Mouse (Mus musculus) midbrain, embryonic 13.5 days (tissue): Measurements from ENCODE around the gene Trip11. TPM values are rescaled to one million over a fixed set of nuclear protein-coding genes. Genes with fewer than 3 reads are reported as not detected.
"Not testable (repeated sequence)": the region's sequence is repeated elsewhere in the genome, so short reads cannot be mapped to it uniquely, and the experiment has no call there.

ENCODE experiments used
- ATAC-seq: fragments of 200-750 bp; cut with Nextera tagmentation; 2 replicates; pipeline ENCODE4 v1.8.0; 2017; ENCODE audit warnings: mild to moderate bottlenecking, moderate TSS enrichment, moderate library complexity
- H3K27ac ChIP-seq: fragments of 300-500 bp; sonication (generic); 2 replicates; pipeline ENCODE4 v1.5.1; 2015; ENCODE audit warnings: inconsistent platforms, mild to moderate bottlenecking, moderate library complexity
- H3K27me3 ChIP-seq: fragments of 300-500 bp; sonication (generic); 2 replicates; pipeline ENCODE4 v1.6.1; 2015; ENCODE audit warnings: mild to moderate bottlenecking, inconsistent platforms
- H3K36me3 ChIP-seq: fragments of 300-500 bp; sonication (generic); 2 replicates; pipeline ENCODE4 v1.6.1; 2015; ENCODE audit warnings: mild to moderate bottlenecking, inconsistent platforms
- H3K4me1 ChIP-seq: fragments of 300-500 bp; sonication (generic); replicated peaks from 2 replicates; pipeline ENCODE4 v1.6.1; 2015; ENCODE audit warnings: inconsistent platforms
- H3K4me2 ChIP-seq: fragments of 300-500 bp; sonication (generic); replicated peaks from 2 replicates; pipeline ENCODE4 v1.6.1; 2015; ENCODE audit warnings: moderate library complexity, mild to moderate bottlenecking, inconsistent platforms
- H3K4me3 ChIP-seq: fragments of 300-500 bp; sonication (generic); replicated peaks from 2 replicates; pipeline ENCODE4 v1.5.1; 2015; ENCODE audit warnings: mild to moderate bottlenecking, inconsistent platforms
- H3K9ac ChIP-seq: fragments of 300-500 bp; sonication (generic); replicated peaks from 2 replicates; pipeline ENCODE4 v1.6.1; 2015; ENCODE audit warnings: mild to moderate bottlenecking, inconsistent platforms
- H3K9me3 ChIP-seq: fragments of 300-500 bp; sonication (generic); 2 replicates; pipeline ENCODE4 v1.6.1; 2016; ENCODE audit warnings: mild to moderate bottlenecking, inconsistent platforms
- WGBS: fragments of 180-500 bp; shearing (Covaris S2); methylation state at CpG from one replicate; pipeline ENCODE4 v1.1.7; 2015; 5-methylcytosine and 5-hydroxymethylcytosine counted together
- polyA plus RNA-seq: library from polyadenylated mRNA; unstranded; fragments of >200 nt; fragmentation: Nextera tagmentation; extraction: Ambion mirVana; gene quantifications from 2 replicates; pipeline ENCODE4 v1.2.1, GENCODE M21; 2015

Gene Trip11
- 24.2 and 26.4 TPM in 2 replicates for polyA plus RNA-seq

DNA sequence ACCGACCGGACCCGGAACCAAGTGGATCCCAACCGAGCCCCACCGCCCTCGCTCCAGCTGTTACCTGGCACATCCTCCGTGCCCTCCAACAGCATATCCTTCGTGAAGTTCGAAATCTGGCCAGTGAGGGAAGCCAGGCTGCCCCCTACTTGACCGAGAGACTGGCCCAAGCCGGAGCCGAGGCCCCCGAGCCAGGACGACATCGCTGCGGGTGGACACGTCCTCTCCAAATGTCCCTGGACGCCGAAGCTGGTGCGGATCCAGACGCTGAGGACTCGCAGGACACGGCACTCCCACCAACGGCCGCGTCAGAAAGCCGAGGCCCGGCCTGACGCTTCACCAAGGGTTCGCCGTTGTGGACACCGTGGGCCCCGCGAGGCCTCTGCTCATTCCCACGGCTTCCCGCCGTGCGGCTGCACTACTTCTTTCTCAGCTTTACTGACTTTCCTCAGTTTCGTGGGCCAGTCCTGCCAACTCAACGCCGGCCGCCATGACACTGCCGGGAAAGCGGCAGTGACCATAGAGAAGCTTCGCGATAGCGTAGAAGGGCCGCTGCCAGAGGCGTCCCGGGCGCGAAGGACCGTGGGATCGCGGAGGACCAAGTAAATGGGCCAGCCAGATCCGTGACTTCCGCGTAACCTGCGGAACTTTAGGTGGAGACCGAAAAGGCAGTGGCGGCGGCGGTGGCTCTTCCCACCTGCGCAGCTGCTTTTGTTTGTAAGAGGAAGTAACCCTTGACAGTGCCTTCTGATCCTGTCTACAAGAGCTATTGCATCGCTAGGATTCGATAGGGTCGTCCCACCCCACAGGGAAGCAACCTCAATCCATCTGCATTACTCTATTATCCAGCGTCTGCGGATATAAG, at the start of gene Trip11:
TSS of gene Trip11 (minus strand) at position 642 of the 865 bp plus-strand sequence.
- Histone ChIP-seq H3K4me2 (peak within 1 kb of the TSS; percentile 79), H3K4me1 (peaks cover 27% of the 10 kb centered on the region), H3K36me3 (peaks cover 14% of the 10 kb centered on the region), H3K4me3 (peak within 1 kb of the TSS; percentile 96), H3K27me3 (no peaks in the 10 kb centered on the region), H3K9ac (peak within 1 kb of the TSS; percentile 90), H3K9me3 (no peaks in the 10 kb centered on the region), H3K27ac (peak within 1 kb of the TSS; percentile 80)
- under 1% methylated on average over 69 of the region's 69 CpGs for WGBS
- peak; percentile 97 for ATAC-seq

DNA sequence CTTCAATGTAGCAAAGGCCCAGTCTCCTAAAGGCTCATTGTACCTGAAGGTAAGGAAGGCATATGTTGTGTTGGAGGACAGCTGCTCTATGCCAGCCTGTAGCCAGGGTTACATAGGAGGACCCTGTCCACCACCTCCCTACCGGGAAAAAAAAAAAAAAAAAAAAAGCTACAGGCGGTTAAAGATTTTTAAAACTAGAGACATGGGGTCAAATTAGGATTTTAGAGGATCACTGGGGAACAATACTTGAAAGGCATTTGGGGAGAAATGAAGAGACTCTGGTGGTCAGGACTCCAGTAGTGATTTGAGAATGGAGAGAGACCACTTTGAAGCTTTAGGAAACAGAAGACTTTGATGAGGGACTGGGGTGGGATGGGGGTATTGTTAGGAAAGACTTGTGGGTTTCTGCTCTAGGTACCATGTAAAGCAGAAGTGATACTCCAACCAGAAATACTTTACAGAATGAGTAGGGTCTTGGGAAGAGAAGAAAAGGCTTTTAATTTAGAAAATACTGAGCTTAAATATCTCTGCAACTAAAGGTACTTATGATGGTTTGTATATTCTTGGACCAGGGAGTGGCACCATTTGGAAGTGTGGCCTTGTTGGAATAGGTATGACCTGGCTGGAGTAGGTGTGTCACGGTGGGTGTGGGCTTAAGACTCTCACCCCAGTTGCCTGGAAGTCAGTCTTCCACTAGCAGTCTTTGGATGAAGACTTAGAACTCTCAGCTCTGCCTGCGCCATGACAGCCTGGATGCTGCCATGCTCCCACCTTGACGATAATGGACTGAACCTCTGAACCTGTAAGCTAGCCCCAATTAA, 46.1 kb upstream of the Trip11 start:
- H3K27me3 ChIP-seq, H3K9me3 ChIP-seq, H3K4me3 ChIP-seq, H3K9ac ChIP-seq, H3K27ac ChIP-seq, ATAC-seq, H3K36me3 ChIP-seq: not testable (repeated sequence)
- Histone ChIP-seq H3K4me2 (peak overlapping the region; percentile 26; the same call in 1 of the 2 replicates), H3K4me1 (peaks cover 17% of the 10 kb centered on the region)
- 93% methylated on average over 5 of the region's 5 CpGs for WGBS

DNA sequence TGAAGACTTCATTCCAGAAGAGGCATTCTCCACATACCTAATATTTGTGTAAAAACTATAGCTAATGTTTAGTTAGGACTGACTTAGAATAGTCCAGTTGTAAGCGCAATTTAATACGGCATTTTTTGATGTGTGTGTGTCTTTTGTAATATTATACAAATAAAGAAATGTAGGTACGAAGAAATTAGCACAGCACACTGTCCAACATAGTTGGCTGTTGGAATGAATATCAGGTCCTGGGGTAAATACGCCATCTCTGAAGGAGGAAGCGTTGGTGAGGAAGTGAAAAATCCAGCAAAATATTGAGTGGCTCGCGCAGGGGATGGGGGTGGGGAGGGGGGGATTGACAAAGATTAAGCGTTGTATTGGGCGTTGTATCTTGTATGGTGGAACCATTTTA, 45.5 kb upstream of the Trip11 start:
- H3K9ac ChIP-seq, result no peak overlapping the region
- H3K36me3 ChIP-seq, result no peaks in the 10 kb centered on the region
- no peaks in the 10 kb centered on the region for H3K9me3 ChIP-seq
- peak overlapping the region; percentile 26 for H3K4me2 ChIP-seq
- H3K4me1 ChIP-seq, result peaks cover 17% of the 10 kb centered on the region
- WGBS, result 63% methylated on average over 9 of the region's 9 CpGs
- no peaks in the 10 kb centered on the region for H3K27me3 ChIP-seq
- no peak overlapping the region for H3K27ac ChIP-seq
- ATAC-seq, result peak; percentile 8; the same call in 1 of the 2 replicates
- H3K4me3 ChIP-seq, result peak overlapping the region; percentile 76

DNA sequence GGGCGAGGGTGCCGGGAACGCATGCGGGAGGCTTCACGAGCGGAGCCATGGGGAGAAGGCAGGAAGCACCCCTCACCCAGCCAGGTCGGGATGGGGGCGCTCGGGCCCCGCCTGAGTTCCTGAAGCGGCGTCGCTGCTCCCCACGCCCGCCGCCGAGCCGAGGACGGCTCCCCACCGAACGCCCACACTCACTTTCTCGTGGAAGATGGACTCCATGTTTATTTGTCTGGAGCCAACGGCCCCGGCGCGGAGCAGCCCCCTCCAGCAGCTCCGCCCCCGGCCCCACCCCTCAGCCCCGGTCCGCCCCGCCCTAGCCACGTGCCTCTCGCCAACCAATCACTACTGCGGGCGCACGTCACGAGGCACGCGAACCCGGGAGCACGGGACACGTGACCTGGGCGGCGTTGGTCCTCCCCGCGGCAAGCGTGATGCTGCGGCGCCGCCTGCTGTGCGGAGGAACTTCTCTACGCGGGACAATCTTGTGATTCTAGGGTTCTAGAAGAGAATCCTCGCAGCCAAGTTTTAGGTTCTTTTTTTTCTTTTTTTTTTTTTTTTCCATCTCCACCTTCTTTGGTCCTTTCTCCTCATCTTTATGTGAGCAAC, 45.0 kb upstream of the Trip11 start, which contains the start of gene Atxn3:
TSS of gene Atxn3 (minus strand) at position 305 of the 603 bp plus-strand sequence.
- 0% methylated on average over 50 of the region's 54 CpGs for WGBS
- no peaks in the 10 kb centered on the region for H3K27me3 ChIP-seq
- ATAC-seq, result peak; percentile 97

DNA sequence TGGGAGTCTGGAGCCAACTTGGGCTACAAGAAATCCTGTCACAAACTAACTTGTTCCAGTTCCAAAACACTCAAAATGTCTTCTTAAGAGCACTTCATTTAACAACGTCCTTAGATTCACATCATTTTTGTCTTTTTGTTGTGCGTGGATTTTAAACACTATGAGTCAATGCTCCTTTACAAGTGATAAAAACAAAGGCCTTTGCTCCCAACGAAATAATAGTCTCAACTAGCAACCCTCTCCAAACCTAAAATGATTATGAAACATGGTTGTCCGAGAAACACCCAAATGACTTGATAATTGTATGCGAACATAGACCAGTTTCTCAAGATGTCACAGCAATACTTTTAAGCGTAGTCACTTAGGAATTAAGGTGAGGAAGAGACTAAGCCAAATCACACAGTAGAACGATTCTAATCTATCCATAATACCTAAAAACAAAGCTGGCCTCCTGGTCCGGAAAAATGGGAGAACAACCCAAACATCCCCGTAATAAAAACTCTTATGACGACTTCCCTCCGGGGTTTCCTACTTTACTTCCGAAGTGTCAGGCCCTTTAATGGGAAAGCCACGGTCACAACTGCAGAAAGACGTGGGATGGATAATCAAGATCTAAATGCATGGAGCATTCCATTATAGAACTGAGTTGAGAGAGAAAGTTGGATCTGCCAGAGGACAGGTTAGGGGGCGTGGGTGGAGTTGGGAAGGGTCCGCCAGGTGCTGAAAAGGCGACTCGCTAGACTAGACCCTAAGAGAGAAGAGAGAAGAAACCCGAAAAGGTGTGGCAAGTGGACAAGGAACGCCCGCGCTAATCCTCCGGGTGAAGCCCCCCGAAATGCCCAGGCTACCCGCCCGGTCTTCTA, 44.2 kb upstream of the Trip11 start:
- Histone ChIP-seq H3K9me3 (no peaks in the 10 kb centered on the region), H3K27ac (no peak overlapping the region), H3K4me3 (peak overlapping the region; percentile 76), H3K9ac (peak overlapping the region; percentile 84), H3K4me1 (peaks cover 17% of the 10 kb centered on the region), H3K27me3 (no peaks in the 10 kb centered on the region), H3K36me3 (no peaks in the 10 kb centered on the region), H3K4me2 (peak overlapping the region; percentile 62)
- ATAC-seq, result no peak; the same call in 1 of the 2 replicates
- 12% methylated on average over 26 of the region's 26 CpGs for WGBS

More for the DNA sequence above, 45.0 kb upstream of the Trip11 start, which contains the start of gene Atxn3:
- H3K9ac ChIP-seq, result peak within 1 kb of the TSS; percentile 84
- H3K4me3 ChIP-seq, result peak within 1 kb of the TSS; percentile 76
- H3K9me3 ChIP-seq, result no peaks in the 10 kb centered on the region
- H3K4me1 ChIP-seq, result peaks cover 17% of the 10 kb centered on the region
- no peak within 1 kb of the TSS for H3K27ac ChIP-seq
- no peaks in the 10 kb centered on the region for H3K36me3 ChIP-seq
- H3K4me2 ChIP-seq, result peak within 1 kb of the TSS; percentile 62

DNA sequence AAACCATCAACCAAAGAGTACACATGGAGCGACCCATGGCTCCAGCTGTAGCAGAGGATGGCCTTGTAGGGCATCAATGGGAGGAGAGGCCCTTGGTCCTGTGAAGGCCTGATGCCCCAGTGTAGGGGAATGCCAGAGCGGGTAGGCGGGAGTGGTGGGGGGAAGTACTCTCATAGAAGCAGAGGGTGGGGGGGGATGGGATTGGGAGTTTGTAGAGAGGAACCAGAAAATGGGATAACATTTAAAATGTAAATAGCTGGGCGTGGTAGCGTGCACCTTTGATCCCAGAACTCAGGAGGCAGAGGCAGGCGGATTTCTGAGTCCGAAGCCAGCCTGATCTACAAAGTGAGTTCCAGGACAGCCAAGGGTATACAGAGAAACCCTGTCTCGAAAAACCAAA, 42.8 kb upstream of the Trip11 start:
- not testable (repeated sequence) for H3K9me3 ChIP-seq, H3K4me3 ChIP-seq, ATAC-seq, H3K36me3 ChIP-seq, H3K27ac ChIP-seq, H3K9ac ChIP-seq, H3K4me2 ChIP-seq, H3K27me3 ChIP-seq
- 97% methylated on average over 8 of the region's 8 CpGs for WGBS
- H3K4me1 ChIP-seq, result peaks cover 17% of the 10 kb centered on the region

DNA sequence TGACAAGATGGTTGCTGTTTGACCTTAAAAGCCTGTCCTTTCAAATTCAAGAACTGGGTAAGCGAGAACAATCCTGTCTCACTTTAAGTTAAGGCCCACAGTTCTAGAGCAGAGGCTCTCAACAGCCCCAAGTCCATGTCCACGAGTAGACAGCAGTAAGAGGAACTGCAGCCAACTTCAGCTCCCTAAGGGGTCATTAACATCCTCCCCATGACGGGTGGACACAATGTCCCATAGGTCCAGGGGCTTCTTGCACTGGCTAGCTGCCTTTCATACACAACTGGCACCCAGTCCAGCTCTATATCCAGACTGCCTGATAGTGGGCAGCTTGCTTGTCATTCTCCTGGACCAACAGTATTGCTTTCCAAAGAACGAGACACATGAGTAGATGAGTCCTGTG, 35.7 kb upstream of the Trip11 start:
- Histone ChIP-seq H3K9ac (no peak overlapping the region), H3K4me3 (no peak overlapping the region), H3K4me2 (no peak overlapping the region), H3K36me3 (peaks cover 35% of the 10 kb centered on the region), H3K9me3 (no peaks in the 10 kb centered on the region), H3K27me3 (no peaks in the 10 kb centered on the region), H3K27ac (no peak overlapping the region), H3K4me1 (no peaks in the 10 kb centered on the region)
- ATAC-seq, result no peak
- 83% methylated on average over 4 of the region's 4 CpGs for WGBS

DNA sequence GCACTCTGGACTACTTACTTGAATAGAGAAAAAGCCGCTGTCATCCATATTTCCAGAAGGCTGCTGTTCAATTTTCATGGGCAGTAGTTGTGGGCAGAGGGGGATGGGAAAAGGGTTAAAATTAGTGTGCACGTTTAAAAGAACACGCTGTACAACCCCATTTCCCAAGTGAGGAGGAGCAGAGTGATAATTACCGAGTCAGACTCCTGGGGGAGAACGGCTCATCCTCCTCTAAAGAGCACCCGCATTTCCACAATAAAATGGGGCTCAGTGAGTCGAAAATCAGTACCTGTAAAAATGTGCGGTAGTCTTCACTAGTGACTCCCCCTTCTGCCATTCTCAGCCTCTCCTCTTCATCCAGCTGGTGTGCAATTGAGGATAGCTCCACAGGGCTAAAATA, 34.9 kb upstream of the Trip11 start:
- Histone ChIP-seq H3K4me1 (no peaks in the 10 kb centered on the region), H3K27me3 (no peaks in the 10 kb centered on the region), H3K4me3 (no peak overlapping the region), H3K9me3 (no peaks in the 10 kb centered on the region), H3K27ac (no peak overlapping the region), H3K4me2 (no peak overlapping the region), H3K9ac (no peak overlapping the region), H3K36me3 (peaks cover 38% of the 10 kb centered on the region)
- ATAC-seq, result no peak
- WGBS, result 93% methylated on average over 8 of the region's 8 CpGs

DNA sequence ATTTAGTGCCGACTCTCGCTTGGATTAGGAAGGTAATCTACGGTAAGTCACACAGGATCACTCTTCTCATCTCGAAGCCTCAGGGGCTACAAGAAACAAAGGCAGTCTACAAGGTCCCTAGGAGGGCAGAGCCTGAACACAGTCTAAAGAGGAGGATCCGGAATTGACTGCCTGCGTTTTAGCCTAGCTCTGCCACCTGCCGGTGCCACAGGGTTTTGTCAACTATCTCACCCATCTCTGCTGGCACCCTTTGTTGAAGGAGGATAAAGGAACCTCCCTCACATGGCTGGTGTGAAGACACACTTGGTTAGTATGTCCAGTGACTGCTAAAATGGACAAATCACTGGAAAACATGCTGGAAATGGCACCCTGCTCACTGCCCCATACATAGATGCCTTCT, 24.5 kb upstream of the Trip11 start:
- H3K27me3 ChIP-seq, result no peaks in the 10 kb centered on the region
- whole genome bisulfite sequencing, result 80% methylated on average over 7 of the region's 7 CpGs
- ATAC-seq, result no peak
- H3K27ac ChIP-seq, result no peak overlapping the region
- H3K4me3 ChIP-seq, result no peak overlapping the region
- H3K9me3 ChIP-seq, result no peaks in the 10 kb centered on the region; the same call in 1 of the 2 replicates
- H3K4me2 ChIP-seq, result no peak overlapping the region
- no peaks in the 10 kb centered on the region for H3K4me1 ChIP-seq
- no peak overlapping the region for H3K9ac ChIP-seq
- H3K36me3 ChIP-seq, result peaks cover 80% of the 10 kb centered on the region

DNA sequence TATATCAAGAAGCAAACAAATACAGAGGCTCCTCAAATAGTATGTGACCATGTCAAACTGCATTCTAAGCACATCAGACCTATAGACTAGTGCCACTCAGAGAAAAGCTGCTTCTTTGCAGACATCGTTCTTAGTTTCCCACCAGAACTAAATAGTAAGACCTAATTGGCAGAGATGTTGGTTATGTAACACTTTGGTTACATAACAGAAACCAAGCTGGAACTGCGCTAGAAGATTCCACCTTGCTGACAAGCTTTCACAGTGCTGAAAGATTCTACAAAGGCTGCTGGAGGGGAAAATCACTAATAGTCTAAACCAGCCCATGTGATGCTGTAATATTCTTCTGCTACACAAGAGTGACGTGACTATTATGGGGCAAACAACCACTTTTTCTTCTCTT, 22.2 kb upstream of the Trip11 start:
- Histone ChIP-seq H3K9ac (no peak overlapping the region), H3K27ac (no peak overlapping the region), H3K36me3 (peaks cover 82% of the 10 kb centered on the region), H3K9me3 (no peaks in the 10 kb centered on the region; the same call in 1 of the 2 replicates), H3K27me3 (no peaks in the 10 kb centered on the region), H3K4me1 (no peaks in the 10 kb centered on the region), H3K4me2 (no peak overlapping the region), H3K4me3 (no peak overlapping the region)
- WGBS, result 96% methylated on average over 3 of the region's 3 CpGs
- ATAC-seq, result no peak

DNA sequence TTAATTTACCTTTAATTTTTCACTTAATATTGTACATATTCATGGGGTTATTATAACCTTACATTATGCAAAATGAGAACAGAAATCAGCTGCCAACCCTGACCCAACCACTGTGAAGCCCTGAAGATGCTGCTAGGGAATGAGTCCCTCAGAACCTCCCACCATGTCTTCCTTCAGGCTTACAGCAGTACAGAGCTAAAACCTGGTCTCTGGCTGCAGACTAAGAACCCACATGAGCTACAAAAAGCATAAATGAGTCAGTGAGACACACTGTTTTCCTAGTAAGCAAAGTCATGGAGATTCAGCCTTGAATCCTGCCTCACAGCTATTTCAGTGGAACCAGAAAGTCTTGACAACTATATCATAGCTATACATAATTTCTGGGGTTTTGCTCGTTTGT, 15.4 kb upstream of the Trip11 start:
- no peaks in the 10 kb centered on the region for H3K27me3 ChIP-seq
- WGBS, result 89% methylated on average over 1 of the region's 1 CpGs
- no peak overlapping the region for H3K9ac ChIP-seq
- H3K9me3 ChIP-seq, result no peaks in the 10 kb centered on the region
- no peak for ATAC-seq
- H3K4me1 ChIP-seq, result no peaks in the 10 kb centered on the region
- H3K4me3 ChIP-seq, result no peak overlapping the region
- no peak overlapping the region for H3K27ac ChIP-seq
- peaks cover 91% of the 10 kb centered on the region for H3K36me3 ChIP-seq
- H3K4me2 ChIP-seq, result no peak overlapping the region
